Mouse (Mus musculus): ENCODE data around the gene Ndufa11.

Gene Ndufa11

GRCm38 (mm10) chr17:56757416-56758123, 40.0 kb downstream of the Ndufa11 start, which contains the start of gene Nrtn:
Nrtn (minus strand) TSS chr17:56757530.
- peak in 1 of 2 experiments; percentile 64 for DNase-seq (ENCODE audit: low spot score in 2 of 2)

DNA sequence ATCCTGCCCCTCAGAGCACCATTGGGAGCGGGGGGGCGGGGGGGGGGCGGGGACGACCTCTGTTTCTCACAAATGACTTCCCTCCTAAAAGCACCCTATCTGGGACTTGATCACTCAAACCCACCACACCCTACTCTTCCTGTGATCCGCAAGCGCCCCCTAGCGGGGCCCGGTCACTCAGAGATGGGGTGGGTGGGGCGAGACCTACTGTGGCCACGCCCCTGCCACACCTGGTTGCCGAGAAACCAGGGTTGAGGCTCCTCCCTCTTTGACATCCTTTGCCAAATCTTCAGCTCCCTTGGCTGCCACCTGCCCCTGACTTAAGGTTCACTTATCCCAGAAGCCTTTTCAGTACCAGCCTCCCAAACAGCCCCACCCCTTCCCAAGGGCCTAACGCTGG, 40.6 kb downstream of the Ndufa11 start:
- DNase-seq (ENCODE audit: low spot score in 2 of 2) = peak in 1 of 2 experiments; percentile 58

DNA sequence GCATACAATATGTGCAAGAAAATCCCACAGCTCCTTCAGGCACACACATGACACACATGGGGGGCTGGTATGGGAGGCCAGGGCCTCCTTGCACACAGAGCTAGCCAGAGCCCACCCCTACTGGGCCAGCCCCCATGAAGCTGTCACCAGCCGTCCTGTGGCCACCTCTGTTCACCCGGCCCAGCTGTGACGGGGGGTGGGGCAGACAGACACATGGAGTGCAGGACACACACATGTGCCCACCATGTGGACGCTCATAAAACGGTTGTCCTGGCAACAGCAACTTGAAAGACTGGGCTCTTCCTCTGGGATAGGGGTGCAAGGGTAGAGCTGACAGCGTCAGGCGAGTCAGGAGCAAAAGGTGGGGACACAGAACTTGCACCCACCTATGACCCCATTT, 41.7 kb downstream of the Ndufa11 start:
- DNase-seq (ENCODE audit: low spot score in 2 of 2) = no peak

DNA sequence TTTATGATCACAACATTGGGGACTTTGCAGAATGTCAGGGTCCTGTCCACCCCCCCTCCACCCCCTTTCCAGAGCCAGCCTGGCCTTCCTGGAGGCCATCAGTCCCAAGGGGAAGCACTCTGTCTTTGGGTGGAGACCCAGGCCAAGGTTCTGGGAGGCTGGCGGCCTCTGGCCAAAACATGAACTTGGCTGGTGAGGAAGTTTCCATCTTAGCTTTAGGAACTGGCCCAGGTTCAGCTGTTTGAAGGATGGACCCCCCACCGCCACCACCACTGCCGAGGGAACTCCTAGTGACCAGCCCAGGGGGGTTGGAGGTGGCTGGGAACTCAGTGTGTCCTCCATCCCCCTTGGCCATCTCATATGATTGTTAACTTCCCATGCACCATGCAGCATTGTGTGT, 43.5 kb downstream of the Ndufa11 start:
- no peak for DNase-seq (ENCODE audit: low spot score in 2 of 2)

DNA sequence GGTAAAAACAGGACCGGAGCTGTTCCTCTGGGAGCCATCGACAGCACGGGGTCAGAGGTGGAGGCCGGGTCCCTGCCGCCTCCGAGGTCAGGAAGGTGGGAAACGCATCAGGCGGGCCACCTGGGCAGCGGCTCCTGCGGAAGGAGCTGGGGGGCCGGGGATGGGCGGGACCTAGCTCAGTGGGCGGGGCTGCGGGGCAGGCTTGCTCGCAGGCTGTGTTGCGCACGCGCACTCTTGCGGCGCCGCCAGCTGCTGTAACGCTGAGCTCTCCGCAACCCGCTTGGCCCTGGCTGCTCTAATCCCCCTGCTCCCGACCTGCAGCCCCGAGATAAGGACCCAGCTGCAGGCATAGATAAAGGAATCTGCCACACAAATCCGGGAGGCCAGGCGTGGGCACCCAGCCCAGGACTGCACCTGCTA, 44.4 kb downstream of the Ndufa11 start:
- peak; percentile 75 to 84 for DNase-seq (ENCODE audit: low spot score in 2 of 2)

DNA sequence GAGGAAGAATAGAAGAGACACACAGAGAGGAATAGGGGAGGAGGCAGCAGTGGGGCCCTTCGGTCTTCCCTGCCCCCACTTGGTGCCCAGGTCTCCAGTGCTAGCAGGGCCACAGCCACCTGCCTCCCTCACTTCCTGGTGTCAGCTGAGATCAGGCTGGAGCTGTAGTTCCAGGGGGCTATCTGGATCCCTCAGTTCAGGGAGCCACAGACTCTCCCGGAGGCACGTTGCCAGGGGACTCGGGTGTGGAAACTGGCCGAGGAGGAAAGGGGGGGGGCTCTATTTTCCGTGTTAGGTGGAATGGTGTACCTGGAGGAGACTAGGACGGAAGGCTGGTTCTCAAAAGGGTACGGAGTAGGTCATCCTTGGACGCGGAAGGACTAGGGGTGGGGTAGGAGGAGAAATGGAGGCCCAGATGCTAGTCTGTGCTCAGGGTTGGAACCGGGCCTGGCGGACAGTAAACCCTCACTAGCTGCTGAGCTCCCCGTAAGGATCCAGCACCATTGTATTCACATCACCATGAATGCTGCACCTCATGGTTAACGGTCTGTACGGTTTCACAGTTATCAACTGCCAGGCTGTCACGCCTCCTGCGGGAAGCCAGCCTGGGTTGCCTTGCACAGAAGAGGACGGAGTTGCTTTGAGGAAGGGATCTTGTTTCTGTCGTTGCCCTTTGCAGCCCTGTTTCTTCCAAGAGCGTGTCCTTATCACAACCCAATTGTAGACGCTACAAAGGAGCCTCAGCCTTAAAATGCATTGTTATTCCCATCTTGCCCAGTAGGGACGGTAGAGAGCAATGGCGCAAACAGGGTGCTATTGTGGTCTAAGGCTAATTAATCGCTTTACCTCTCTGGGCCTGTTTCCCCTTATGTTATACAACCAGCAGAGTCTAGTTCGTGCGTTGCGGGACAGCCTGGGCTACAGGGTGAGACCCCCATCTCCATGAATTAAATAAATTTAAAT, 45.5 kb downstream of the Ndufa11 start:
- no peak for DNase-seq (ENCODE audit: low spot score in 2 of 2)

DNA sequence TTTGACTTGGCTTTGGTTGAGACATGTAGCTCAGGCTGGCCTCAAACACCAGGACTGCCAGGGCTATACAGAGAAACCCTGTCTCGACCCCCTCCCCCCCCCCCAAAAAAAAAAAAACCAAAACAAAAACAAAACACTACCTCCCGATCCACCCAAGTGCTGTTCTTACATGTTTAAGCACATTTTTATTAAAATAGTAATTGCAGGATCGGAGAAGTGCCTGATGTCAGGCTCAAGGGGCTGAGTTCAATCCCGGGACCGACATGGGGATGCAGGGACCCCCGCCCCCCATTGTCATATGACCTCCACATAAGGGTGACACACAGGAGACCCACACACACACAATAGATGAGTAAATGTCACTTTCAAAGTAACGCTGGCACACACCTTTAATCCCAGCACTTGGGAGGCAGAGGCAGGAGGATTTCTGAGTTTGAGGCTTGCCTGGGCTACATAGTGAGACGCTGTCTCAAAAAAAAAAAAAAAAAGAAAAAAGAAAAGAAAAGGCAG, 46.2 kb downstream of the Ndufa11 start:
- DNase-seq (ENCODE audit: low spot score in 2 of 2) = no peak

DNA sequence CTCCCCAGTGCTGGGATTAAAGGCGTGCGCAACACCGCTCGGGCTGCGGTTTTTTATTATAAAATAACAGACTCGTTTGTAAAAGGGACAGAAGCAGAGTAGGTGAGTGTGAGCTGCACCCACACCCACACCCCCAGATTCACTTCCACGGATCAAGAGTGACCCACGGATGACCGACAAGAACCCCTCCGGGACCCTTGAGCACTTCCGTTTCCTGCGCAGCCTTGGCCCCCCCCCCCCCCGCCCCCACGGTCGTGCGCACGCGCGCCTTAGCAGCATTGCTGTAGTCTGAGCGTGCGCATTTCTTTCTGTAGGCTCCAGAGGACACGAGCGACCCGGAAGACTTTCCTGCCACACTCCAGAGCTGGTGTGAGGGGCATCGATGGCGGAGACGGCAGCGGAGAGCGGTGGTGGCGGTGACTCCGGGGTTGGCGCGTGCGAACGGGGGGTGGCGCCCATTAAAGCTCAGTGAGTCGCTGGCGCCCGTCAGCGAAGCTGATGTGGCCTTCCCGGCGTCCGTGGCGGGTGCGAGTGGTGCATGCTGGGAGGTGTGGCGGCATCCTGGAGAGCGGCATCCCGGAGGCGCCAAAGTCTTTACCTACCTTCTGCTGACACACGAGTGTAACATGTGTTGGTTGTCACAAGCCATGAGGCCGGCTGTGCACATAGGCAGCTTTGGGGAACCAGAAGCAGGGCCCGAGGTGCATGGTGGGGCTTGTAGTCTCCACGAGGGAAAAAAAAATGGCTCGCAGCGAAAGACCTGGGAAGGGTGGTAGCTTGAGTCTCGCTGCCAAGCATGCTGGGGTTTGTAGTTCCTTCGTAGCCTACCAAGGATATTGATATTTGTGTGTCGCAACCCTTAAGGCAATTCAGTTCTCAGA, 47.1 kb downstream of the Ndufa11 start, which contains the start of gene Dus3l:
Dus3l (plus strand) TSS at position 284 of the 881 bp plus-strand sequence.
- DNase-seq (ENCODE audit: low spot score in 2 of 2) = peak; percentile 83 to 87

- no peak for DNase-seq (ENCODE audit: low spot score in 2 of 2)
Observed at GRCm38 (mm10) chr17:56765431-56765830, 47.9 kb downstream of the Ndufa11 start.

DNA sequence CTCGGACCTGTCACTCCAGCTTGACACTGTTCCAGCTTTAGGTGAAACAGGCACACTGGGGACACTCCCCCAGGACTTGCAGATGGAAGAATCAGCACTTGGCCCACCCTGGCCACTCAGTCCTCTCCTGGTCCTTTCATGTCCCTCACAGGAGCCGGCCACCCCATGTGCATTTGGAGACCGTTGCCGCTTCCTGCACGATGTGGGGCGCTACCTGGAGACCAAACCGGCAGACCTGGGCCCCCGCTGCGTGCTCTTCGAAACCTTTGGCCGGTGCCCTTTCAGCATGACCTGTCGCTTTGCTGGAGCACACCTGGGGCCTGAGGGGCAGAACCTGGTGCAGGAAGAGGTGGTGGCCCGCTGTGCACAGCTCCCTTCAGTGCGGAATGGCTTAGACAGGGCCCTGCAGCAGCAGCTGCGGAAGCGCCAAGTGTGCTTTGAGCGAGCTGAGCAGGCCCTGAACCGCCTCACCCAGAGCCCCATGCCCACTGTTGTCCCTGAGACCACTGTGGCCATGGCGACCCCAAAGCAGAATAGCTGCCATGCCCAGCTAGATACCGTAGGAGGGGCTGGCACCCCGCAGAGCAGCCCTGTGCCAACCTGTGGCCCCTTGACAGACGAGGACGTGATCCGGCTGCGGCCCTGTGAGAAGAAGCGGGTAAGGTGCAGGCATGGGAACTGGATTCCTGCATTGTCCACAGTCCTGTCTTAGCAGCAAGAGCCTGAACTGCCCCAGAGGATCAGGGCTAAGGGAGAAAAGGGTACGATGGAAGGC, 49.3 kb downstream of the Ndufa11 start:
- no peak for DNase-seq (ENCODE audit: low spot score in 2 of 2)

DNA sequence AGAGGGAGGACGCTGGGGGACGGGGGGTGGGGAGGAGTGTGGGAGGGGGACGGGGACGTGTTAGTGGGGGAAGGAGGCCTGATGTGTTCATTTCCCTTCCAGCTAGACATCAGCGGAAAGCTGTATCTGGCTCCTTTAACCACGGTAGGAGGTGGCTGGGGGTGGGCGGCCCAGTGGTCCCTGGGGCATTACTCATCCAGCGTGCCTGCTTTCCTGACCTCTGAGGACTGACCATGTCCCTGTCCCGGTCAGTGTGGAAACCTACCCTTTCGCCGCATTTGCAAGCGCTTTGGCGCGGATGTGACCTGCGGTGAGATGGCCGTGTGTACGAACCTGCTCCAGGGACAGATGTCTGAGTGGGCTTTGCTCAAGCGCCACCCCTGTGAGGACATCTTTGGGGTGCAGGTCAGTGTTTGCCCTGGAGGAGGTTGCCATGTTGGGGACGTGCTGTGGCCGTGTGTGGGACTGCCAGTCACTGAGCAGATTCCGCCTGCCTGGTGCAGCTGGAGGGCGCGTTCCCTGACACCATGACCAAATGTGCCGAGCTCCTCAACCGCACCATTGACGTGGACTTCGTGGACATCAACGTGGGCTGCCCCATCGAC, 50.1 kb downstream of the Ndufa11 start:
- DNase-seq (ENCODE audit: low spot score in 2 of 2) = no peak

DNA sequence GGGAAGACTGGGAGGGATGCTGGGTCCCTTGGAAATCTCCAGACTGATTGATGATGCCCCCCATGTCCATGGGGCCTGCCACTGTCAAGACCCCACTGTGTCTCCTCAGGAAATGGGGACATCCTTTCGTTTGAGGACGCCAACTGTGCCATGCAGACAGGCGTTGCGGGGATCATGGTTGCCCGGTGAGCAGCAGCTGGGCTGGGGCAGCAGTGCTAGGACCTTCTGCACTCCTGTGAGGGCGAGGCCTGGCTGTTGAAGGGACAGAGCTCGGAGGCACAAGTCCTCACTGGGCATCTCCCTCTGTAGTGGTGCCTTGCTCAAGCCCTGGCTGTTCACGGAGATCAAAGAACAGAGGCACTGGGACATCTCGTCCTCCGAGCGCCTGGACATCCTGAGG, 51.4 kb downstream of the Ndufa11 start:
- DNase-seq (ENCODE audit: low spot score in 2 of 2) = no peak

GRCm38 (mm10) chr17:56769950-56770349, 52.4 kb downstream of the Ndufa11 start, which contains the start of gene Prr22:
Prr22 (plus strand) TSS chr17:56770250.
- DNase-seq (ENCODE audit: low spot score in 2 of 2) = no peak

Data from frontal cortex, postnatal 10 days (tissue).